Mouse (Mus musculus): Measurements from ENCODE around the gene Wdr18. TPM values are rescaled to one million over a fixed set of nuclear protein-coding genes. Genes with fewer than 3 reads are reported as not detected.

Gene Wdr18
- polyA plus RNA-seq, 1 experiment = 67.5 TPM

DNA sequence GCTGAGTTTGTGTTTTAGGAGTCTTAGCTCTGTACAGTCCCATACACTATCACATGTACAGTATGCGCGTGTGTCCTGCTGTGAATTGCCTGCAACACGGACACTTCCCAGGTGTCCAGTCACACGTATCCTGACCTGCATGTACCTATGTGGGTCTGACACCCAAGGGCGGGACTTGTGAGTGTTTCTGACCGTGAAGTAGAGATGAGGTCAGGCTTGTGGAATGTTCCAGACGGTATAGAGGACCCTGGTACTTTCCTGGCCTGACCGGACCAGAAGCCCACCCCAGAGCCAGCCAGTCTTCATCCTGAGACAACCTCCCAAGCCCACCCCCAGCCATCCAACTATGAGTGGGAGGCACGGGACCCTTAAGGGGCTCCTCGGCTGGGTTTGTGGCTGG lies 55.6 kb downstream of the Wdr18 start:
- Histone ChIP-seq H3K4me3 (ENCODE audit: insufficient read depth, low read depth, low read length) (no peak overlapping the region), H3K27me3 (replicated peaks; ENCODE audit: control insufficient read depth, insufficient read depth, low read length) (no peaks in the 10 kb centered on the region), H3K27ac (ENCODE audit: insufficient read depth, low read depth, low read length) (no peak overlapping the region), H3K36me3 (ENCODE audit: control insufficient read depth, insufficient read depth, low read length) (no peaks in the 10 kb centered on the region), H3K4me1 (ENCODE audit: control insufficient read depth, insufficient read depth, low read length) (no peaks in the 10 kb centered on the region)
- 79% methylated on average over 10 of the region's 10 CpGs for WGBS
- no peak for DNase-seq
- no peak for TF ChIP-seq POLR2A (IDR thresholded peaks at IDR 0.05; ENCODE audit: low read depth, low read length)
- TF ChIP-seq CTCF (conservative IDR thresholded peaks at IDR 0.05; ENCODE audit: insufficient read depth, insufficient read length, low read depth, low read length) = no peak

DNA sequence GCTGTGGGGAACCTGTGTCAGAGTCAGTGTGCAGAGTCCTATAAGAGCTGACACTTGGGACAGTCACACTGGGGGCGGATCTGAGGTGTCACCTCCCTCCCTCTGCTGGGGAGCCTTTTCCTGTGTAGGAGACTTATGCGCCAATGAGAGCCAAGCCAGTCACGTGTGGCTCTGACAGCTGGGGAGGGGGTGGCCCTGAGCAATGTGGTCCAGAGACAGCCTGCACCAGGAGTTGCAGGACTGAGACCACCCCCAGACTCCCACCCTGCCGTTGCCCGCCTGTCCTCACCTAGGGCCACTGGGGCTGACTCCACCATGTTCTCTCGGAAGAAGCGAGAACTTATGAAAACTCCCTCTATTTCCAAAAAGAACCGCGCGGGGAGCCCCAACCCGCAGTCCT lies 56.6 kb downstream of the Wdr18 start, which contains the start of gene Arhgap45:
TSS of gene Arhgap45 (plus strand) at position 143 of the 400 bp plus-strand sequence.
- Histone ChIP-seq H3K27ac (ENCODE audit: insufficient read depth, low read depth, low read length) (no peak within 1 kb of the TSS), H3K36me3 (ENCODE audit: control insufficient read depth, insufficient read depth, low read length) (no peaks in the 10 kb centered on the region), H3K4me3 (ENCODE audit: insufficient read depth, low read depth, low read length) (peak within 1 kb of the TSS; percentile 24; the same call in 1 of the 2 replicates), H3K4me1 (ENCODE audit: control insufficient read depth, insufficient read depth, low read length) (no peaks in the 10 kb centered on the region), H3K27me3 (replicated peaks; ENCODE audit: control insufficient read depth, insufficient read depth, low read length) (no peaks in the 10 kb centered on the region)
- WGBS = 67% methylated on average over 11 of the region's 11 CpGs
- TF ChIP-seq POLR2A (IDR thresholded peaks at IDR 0.05; ENCODE audit: low read depth, low read length) (no peak), CTCF (conservative IDR thresholded peaks at IDR 0.05; ENCODE audit: insufficient read depth, insufficient read length, low read depth, low read length) (no peak)
- peak; percentile 38 for DNase-seq

DNA sequence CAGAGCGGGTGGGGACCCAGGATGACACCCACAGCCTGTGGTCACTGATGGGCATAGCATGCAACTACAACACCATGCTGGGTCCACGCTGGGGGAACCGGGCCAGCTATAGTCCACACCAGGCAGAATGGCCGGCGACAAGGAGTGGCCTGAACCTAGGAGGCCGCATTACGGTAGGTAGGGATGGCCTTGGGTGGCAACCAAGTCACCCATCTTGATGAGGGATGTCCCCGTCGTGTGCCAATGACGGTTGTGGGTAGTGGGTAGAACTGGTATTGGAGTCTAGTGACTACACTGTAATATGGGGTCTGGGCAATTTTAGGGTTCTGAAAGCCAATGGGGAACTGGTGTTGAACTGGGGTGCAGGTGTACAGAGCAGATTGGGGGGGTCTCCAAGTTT lies 57.0 kb downstream of the Wdr18 start:
- no peak overlapping the region for H3K27ac ChIP-seq (ENCODE audit: insufficient read depth, low read depth, low read length)
- H3K36me3 ChIP-seq (ENCODE audit: control insufficient read depth, insufficient read depth, low read length) = no peaks in the 10 kb centered on the region
- no peak for TF ChIP-seq CTCF (conservative IDR thresholded peaks at IDR 0.05; ENCODE audit: insufficient read depth, insufficient read length, low read depth, low read length)
- no peak for TF ChIP-seq POLR2A (IDR thresholded peaks at IDR 0.05; ENCODE audit: low read depth, low read length)
- no peaks in the 10 kb centered on the region for H3K4me1 ChIP-seq (ENCODE audit: control insufficient read depth, insufficient read depth, low read length)
- H3K4me3 ChIP-seq (ENCODE audit: insufficient read depth, low read depth, low read length) = peak overlapping the region; percentile 24; the same call in 1 of the 2 replicates
- no peaks in the 10 kb centered on the region for H3K27me3 ChIP-seq (replicated peaks; ENCODE audit: control insufficient read depth, insufficient read depth, low read length)
- DNase-seq = no peak
- WGBS = 85% methylated on average over 10 of the region's 10 CpGs

DNA sequence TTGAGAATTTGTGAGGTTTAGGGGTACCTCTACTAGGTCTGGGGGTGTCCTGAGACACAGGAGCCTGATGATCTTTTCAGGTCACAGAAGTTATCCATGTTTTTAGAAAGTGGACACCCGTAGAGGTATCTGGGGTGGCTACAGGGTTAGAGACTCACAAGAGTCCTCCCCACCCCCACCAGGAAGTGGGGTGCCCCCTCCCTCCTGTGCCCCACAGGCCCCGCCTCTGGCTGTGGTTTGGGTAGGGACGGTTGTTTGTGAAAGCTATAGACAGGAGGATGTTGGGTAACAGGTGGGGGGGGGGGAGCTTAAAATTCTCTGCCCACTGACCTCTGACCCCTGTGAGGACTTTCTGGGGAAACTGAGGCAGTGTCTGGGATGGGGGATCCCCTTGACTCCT lies 57.4 kb downstream of the Wdr18 start:
- Histone ChIP-seq H3K4me1 (ENCODE audit: control insufficient read depth, insufficient read depth, low read length) (no peaks in the 10 kb centered on the region), H3K36me3 (ENCODE audit: control insufficient read depth, insufficient read depth, low read length) (no peaks in the 10 kb centered on the region), H3K27ac (ENCODE audit: insufficient read depth, low read depth, low read length) (no peak overlapping the region), H3K4me3 (ENCODE audit: insufficient read depth, low read depth, low read length) (no peak overlapping the region), H3K27me3 (replicated peaks; ENCODE audit: control insufficient read depth, insufficient read depth, low read length) (no peaks in the 10 kb centered on the region)
- WGBS = 60% methylated on average over 3 of the region's 3 CpGs
- DNase-seq = peak; percentile 48
- TF ChIP-seq POLR2A (IDR thresholded peaks at IDR 0.05; ENCODE audit: low read depth, low read length) (no peak), CTCF (conservative IDR thresholded peaks at IDR 0.05; ENCODE audit: insufficient read depth, insufficient read length, low read depth, low read length) (no peak)

DNA sequence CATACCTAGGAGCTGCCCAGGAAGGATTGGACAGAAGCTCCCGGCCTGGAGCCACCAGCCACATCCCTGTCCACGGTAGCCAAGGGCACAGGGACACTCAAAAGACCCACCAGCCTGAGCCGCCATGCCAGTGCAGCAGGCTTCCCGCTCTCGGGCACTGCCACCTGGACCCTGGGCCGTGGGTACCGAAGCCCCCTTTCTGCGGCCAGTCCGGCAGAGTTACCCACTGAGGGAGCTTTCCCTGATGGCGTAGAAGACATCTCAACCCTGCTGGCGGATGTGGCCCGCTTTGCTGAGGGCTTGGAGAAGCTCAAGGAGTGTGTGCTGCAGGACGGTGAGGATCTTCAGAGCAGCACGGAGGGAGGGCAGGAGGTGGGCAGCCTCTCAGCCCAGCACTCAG lies 57.8 kb downstream of the Wdr18 start:
- TF ChIP-seq CTCF (conservative IDR thresholded peaks at IDR 0.05; ENCODE audit: insufficient read depth, insufficient read length, low read depth, low read length) = no peak
- TF ChIP-seq POLR2A (IDR thresholded peaks at IDR 0.05; ENCODE audit: low read depth, low read length) = no peak
- no peaks in the 10 kb centered on the region for H3K4me1 ChIP-seq (ENCODE audit: control insufficient read depth, insufficient read depth, low read length)
- no peak overlapping the region for H3K27ac ChIP-seq (ENCODE audit: insufficient read depth, low read depth, low read length)
- no peak for DNase-seq
- H3K36me3 ChIP-seq (ENCODE audit: control insufficient read depth, insufficient read depth, low read length) = no peaks in the 10 kb centered on the region
- WGBS = 83% methylated on average over 14 of the region's 14 CpGs
- H3K4me3 ChIP-seq (ENCODE audit: insufficient read depth, low read depth, low read length) = no peak overlapping the region
- H3K27me3 ChIP-seq (replicated peaks; ENCODE audit: control insufficient read depth, insufficient read depth, low read length) = no peaks in the 10 kb centered on the region

DNA sequence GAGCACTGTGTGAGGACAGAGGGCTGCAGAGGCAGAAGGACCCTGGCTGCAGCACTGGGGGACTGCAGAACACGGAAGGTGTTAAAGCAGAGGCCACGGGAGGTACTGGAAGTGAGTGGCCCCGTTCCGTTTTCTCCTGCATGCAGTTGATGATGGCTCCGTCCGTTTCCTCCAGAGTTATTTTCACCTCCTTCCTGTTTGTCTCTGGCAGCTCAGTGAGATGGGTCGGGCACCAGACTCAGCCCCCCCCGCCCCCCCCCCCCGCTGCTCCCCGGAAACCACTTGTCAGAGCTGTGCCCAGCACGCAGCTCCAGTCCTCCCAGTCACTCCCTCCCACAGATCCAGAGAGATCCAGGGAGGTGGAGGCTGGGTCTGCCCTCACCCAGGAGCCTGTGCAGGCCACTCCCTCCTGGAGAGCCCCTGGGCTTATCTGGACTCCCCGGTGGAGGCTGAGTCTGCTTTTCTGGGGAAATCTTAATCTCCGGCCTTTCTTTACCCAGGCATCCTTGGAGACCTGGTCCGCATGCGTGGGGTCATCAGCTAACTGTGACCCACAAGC lies 58.9 kb downstream of the Wdr18 start:
- DNase-seq = peak; percentile 65
- Histone ChIP-seq H3K27ac (ENCODE audit: insufficient read depth, low read depth, low read length) (peak overlapping the region; percentile 58), H3K4me1 (ENCODE audit: control insufficient read depth, insufficient read depth, low read length) (no peaks in the 10 kb centered on the region), H3K36me3 (ENCODE audit: control insufficient read depth, insufficient read depth, low read length) (no peaks in the 10 kb centered on the region), H3K27me3 (replicated peaks; ENCODE audit: control insufficient read depth, insufficient read depth, low read length) (no peaks in the 10 kb centered on the region), H3K4me3 (ENCODE audit: insufficient read depth, low read depth, low read length) (no peak overlapping the region)
- TF ChIP-seq POLR2A (IDR thresholded peaks at IDR 0.05; ENCODE audit: low read depth, low read length) (no peak), CTCF (conservative IDR thresholded peaks at IDR 0.05; ENCODE audit: insufficient read depth, insufficient read length, low read depth, low read length) (0 out of 2 replicates have a peak, but pooled peaks have one; percentile 4)
- 14% methylated on average over 14 of the region's 15 CpGs for WGBS

DNA sequence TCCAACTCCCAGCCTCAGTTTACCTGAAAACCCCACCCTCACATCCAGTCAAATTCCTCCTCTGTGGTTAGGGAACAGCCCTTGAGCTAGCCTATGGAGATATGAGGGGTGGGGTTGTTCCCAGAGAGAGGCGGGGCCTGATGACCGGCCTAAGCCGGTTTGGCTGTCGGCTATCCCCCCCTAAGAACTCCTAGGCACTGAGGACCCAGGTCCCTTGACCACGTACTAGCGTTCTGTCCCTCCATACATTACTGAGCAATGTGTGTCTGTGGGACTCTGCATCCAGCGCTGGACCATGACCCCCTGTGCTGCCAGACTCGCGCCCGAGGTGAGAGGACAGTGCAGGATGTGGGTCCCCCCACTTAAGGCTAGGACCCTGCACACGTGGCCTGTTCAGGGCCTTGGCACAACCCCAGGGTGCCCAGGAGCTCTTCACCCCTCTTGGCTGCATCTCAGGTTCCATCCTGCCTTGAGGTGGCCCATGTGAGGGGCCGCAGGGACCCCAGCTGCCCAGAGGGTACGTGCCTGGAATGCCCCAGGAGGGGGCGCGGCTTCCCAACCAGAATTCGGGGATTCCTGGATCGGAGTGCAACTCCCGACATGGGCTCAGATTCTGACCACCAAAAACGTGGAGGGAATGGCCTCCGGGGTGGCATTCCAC lies 59.6 kb downstream of the Wdr18 start:
- TF ChIP-seq POLR2A (IDR thresholded peaks at IDR 0.05; ENCODE audit: low read depth, low read length) = no peak
- TF ChIP-seq CTCF (conservative IDR thresholded peaks at IDR 0.05; ENCODE audit: insufficient read depth, insufficient read length, low read depth, low read length) = no peak
- no peaks in the 10 kb centered on the region for H3K27me3 ChIP-seq (replicated peaks; ENCODE audit: control insufficient read depth, insufficient read depth, low read length)

More for the DNA sequence above, 59.6 kb downstream of the Wdr18 start:
- Histone ChIP-seq H3K27ac (ENCODE audit: insufficient read depth, low read depth, low read length) (0 out of 2 replicates have a peak overlapping the region, but pooled peaks have one; percentile 4), H3K36me3 (ENCODE audit: control insufficient read depth, insufficient read depth, low read length) (no peaks in the 10 kb centered on the region), H3K4me3 (ENCODE audit: insufficient read depth, low read depth, low read length) (no peak overlapping the region), H3K4me1 (ENCODE audit: control insufficient read depth, insufficient read depth, low read length) (no peaks in the 10 kb centered on the region)
- DNase-seq = peak; percentile 25
- 42% methylated on average over 20 of the region's 20 CpGs for WGBS

Other genes with a start within 250 kb of the Wdr18 start
- 1.5 and 1.9 TPM in 2 replicates for gene Hcn2, start 243.5 kb upstream of the Wdr18 start, polyA plus RNA-seq (2012; rRNA removed)
- gene Polrmt, start 213.6 kb upstream of the Wdr18 start, polyA plus RNA-seq (2012; rRNA removed) = 66.3 and 77.9 TPM in 2 replicates
- gene Fgf22, start 205.1 kb upstream of the Wdr18 start, polyA plus RNA-seq (2012; rRNA removed) = not detected in 2 replicates
- 90.2 and 122 TPM in 2 replicates for gene Rnf126, start 193.2 kb upstream of the Wdr18 start, polyA plus RNA-seq (2012; rRNA removed)
- 17.0 and 24.1 TPM in 2 replicates for gene Fstl3, start 182.9 kb upstream of the Wdr18 start, polyA plus RNA-seq (2012; rRNA removed)
- gene Prss57, start 169.2 kb upstream of the Wdr18 start, polyA plus RNA-seq (2012; rRNA removed) = 0.03 and 0.08 TPM in 2 replicates
- 110 and 121 TPM in 2 replicates for gene Palm, start 166.6 kb upstream of the Wdr18 start, polyA plus RNA-seq (2012; rRNA removed)
- 17.9 and 19.9 TPM in 2 replicates for gene Misp, start 139.2 kb upstream of the Wdr18 start, polyA plus RNA-seq (2012; rRNA removed)
- gene Ptbp1, start 105.7 kb upstream of the Wdr18 start, polyA plus RNA-seq (2012; rRNA removed) = 184 and 198 TPM in 2 replicates
- 0.67 and 0.99 TPM in 2 replicates for gene Prtn3, start 85.7 kb upstream of the Wdr18 start, polyA plus RNA-seq (2012; rRNA removed)
- 2.7 and 3.2 TPM in 2 replicates for gene Plppr3, start 85.5 kb upstream of the Wdr18 start, polyA plus RNA-seq (2012; rRNA removed)
- 0.10 TPM in 1 of 2 replicates, not detected in the other for gene Elane, start 73.9 kb upstream of the Wdr18 start, polyA plus RNA-seq (2012; rRNA removed)
- 1,335 and 2,389 TPM in 2 replicates for gene Cfd, start 69.3 kb upstream of the Wdr18 start, polyA plus RNA-seq (2012; rRNA removed)
- gene Med16, start 51.2 kb upstream of the Wdr18 start, polyA plus RNA-seq (2012; rRNA removed) = 57.1 and 75.4 TPM in 2 replicates
- not detected in 2 replicates for gene Gm26602, start 49.3 kb upstream of the Wdr18 start, polyA plus RNA-seq (2012; rRNA removed)
- gene Kiss1r, start 43.2 kb upstream of the Wdr18 start, polyA plus RNA-seq (2012; rRNA removed) = 5.6 and 9.2 TPM in 2 replicates
- 146 and 154 TPM in 2 replicates for gene R3hdm4, start 38.9 kb upstream of the Wdr18 start, polyA plus RNA-seq (2012; rRNA removed)
- gene Arid3a, start 33.1 kb upstream of the Wdr18 start, polyA plus RNA-seq (2012; rRNA removed) = 6.7 and 8.1 TPM in 2 replicates
- gene Grin3b, start 10.6 kb downstream of the Wdr18 start, polyA plus RNA-seq (2012; rRNA removed) = 1.6 and 2.0 TPM in 2 replicates
- gene Tmem259, start 24.2 kb downstream of the Wdr18 start, polyA plus RNA-seq (2012; rRNA removed) = 262 and 316 TPM in 2 replicates
- gene Cnn2, start 28.4 kb downstream of the Wdr18 start, polyA plus RNA-seq (2012; rRNA removed) = 52.3 and 55.5 TPM in 2 replicates
- gene Abca7, start 36.3 kb downstream of the Wdr18 start, polyA plus RNA-seq (2012; rRNA removed) = 10.6 and 11.8 TPM in 2 replicates
- gene Arhgap45, start 56.5 kb downstream of the Wdr18 start, polyA plus RNA-seq (2012; rRNA removed) = 9.6 and 25.5 TPM in 2 replicates
- 230 and 235 TPM in 2 replicates for gene Polr2e, start 79.6 kb downstream of the Wdr18 start, polyA plus RNA-seq (2012; rRNA removed)
- 1,431 and 1,557 TPM in 2 replicates for gene Gpx4, start 87.0 kb downstream of the Wdr18 start, polyA plus RNA-seq (2012; rRNA removed)
- gene Sbno2, start 145.4 kb downstream of the Wdr18 start, polyA plus RNA-seq (2012; rRNA removed) = 27.7 and 30.8 TPM in 2 replicates
- 114 and 117 TPM in 2 replicates for gene Stk11, start 155.7 kb downstream of the Wdr18 start, polyA plus RNA-seq (2012; rRNA removed)
- 1,948 and 2,036 TPM in 2 replicates for gene Atp5d, start 178.5 kb downstream of the Wdr18 start, polyA plus RNA-seq (2012; rRNA removed)
- 8.1 and 8.7 TPM in 2 replicates for gene Cbarp, start 180.7 kb downstream of the Wdr18 start, polyA plus RNA-seq (2012; rRNA removed)
- gene Midn, start 188.1 kb downstream of the Wdr18 start, polyA plus RNA-seq (2012; rRNA removed) = 65.6 and 67.0 TPM in 2 replicates
- 86.7 and 87.8 TPM in 2 replicates for gene Cirbp, start 205.8 kb downstream of the Wdr18 start, polyA plus RNA-seq (2012; rRNA removed)
- gene 1600002K03Rik, start 212.8 kb downstream of the Wdr18 start, polyA plus RNA-seq (2012; rRNA removed) = 7.9 and 11.2 TPM in 2 replicates
- 1.5 TPM in 2 replicates for gene Efna2, start 219.3 kb downstream of the Wdr18 start, polyA plus RNA-seq (2012; rRNA removed)